Mouse (Mus musculus) naive thymus-derived CD4-positive, alpha-beta T cell, adult 2 months (primary cell): ENCODE results near the gene Car5a.

Experiments
- DNase-seq: peaks from one replicate; pipeline ENCODE4 v3.0.0-alpha.2; 2011; ENCODE audit warnings: low read depth

Car5a gene

DNA sequence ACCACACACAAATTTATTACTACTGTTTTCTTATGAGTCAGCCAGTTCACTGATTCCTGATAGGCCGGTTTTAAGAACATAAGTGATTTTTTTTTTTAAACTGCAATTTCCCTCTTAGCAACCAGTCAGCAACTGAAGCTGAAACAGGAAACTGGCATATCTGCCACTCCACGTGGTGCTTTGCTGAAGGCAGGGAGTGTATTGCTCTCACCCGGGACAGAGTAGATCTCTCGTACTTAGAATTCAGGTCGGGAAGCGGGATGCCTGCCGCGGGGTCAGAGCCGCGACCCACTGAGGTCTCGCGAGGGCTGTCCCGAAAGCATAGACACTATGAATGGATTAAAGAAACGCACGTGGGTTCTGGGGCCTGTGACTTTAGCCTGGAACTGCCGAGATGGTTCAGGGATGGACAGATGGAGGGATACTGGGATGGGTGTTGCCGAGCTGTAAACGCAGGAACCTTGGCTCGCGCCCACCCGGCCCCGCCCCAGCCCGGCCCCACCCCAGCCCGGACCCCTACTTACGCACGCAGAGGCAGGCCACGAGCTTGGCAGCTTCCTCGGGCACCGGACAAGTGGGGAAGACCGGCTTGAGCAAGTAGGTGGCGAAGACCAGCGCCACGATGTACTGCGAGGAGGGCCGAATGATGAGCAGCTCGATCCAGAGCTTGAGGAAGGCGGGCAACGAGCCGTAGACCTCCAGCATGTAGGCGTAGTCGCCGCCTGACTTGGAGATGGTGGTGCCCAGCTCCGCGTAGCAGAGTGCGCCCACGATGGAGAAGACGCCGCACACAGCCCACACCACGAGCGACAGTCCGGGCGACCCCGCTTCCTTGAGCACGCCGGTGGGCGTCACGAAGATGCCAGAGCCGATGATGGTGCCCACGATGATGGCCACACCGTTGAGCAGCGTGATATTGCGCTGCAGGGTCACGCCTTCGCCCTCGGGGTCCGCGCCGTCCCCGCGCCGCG, 37.9 kb downstream of the Car5a start:
- peak; percentile 73 for DNase-seq

- DNase-seq: no peak
Observed at GRCm38 (mm10) chr8:121905864-121906263, 38.8 kb downstream of the Car5a start.

DNA sequence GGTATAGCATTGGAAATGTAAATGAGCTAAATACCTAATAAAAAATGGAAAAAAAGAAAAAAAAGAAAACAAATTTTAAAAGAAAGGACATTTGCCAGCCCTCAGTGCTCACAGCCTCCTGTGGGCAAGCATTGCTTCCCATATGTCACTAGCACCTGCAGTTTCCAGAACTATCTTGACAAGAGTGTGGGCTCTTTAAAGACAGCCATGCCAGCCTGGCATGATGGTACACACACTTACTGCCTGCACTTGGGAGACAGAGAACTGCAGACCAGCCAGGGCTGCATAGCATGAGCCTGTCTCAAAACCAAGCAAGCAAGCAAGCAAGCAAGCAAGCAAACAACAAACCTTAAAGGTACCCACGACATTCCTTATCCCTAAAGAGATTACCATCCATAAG, 39.3 kb downstream of the Car5a start:
- DNase-seq: no peak

GRCm38 (mm10) chr8:121904999-121905398, 39.7 kb downstream of the Car5a start:
- DNase-seq: no peak

DNA sequence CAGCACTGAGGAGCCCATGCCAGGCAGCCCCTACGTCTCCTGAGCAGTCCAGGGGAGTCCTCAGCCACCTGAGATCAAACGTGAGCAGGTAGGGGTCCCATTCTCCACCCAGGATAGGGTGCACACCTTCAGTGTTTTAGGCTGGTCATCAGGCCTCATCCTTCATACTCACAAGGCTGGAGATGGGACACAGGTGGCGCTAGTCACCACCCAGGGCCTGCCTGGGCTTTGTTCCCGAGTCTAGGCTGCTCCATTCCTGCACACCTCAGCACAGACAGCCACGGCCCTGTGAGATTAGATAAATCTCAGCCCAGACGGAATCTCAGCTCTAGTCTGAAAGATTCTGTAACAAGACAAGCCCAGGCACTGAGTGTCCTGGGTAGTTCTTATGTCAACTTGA, 40.7 kb downstream of the Car5a start:
- DNase-seq: no peak

GRCm38 (mm10) chr8:121901498-121902236, 43.0 kb downstream of the Car5a start:
- no peak for DNase-seq

DNA sequence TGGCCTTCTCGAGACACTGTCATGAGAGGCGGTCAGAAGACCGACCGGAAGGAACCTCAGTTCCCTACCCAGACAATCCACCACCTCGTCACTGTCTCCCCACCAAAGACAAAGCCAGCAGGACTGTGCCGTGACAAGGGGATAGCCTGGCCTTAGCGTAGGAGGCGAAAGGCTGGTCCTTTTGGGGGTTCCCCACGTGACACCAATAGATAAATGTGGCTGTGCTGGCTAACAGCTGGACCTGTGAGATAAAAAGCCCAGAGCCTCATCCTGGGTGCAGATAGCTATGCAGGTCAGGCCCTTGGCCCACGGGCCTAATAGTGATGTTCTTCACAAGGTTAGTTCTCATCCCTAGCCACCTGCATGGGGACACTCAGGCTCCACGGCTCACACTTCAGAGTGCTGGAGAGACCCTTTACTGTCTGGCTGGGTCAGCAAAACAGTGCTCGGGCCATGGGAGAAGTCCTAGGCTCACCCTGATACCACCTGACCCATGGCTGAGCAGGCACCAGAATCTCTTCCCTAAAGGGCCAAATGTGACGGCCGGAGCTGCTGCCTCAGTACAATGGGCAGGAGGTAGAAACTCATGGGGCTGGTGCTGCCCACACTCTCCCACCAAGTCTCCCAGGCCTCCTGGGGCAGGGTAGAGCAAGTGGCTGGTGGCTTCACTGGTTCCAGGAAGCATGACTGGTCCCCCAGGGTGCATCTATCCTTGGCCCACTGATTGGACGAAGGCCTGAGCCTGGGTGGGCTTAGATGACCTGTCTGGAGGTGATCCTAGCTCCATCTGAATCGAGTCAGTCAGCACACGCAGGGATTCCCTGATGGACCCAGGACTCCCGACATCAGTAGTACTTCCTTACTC, 45.3 kb downstream of the Car5a start:
- no peak for DNase-seq

- DNase-seq: peak; percentile 40
Observed at GRCm38 (mm10) chr8:121898401-121898931, 46.2 kb downstream of the Car5a start.

DNA sequence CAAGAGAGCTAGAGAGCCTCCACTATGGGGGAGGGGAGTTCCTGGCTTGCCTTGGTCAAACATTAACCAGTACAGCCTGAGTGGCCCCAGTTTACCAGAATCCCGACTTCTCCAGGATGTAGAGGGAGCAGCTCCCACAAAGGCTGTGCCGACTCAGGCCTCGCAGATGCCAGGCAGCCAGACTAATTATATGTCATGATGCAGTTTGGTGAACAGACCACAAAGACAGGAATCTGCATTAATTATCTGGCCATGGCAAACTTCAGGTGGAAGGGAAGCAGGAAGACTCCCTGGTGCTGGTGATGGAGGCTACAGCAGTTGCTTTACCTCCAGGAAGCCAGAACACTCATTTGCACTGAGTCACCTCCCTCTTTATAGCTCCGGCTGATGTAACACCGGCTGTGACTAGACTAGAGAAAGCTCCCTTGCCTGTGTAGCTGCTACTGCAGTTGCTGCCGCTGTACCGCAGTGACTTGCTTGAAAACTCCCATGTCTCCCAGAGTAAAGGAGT, 46.8 kb downstream of the Car5a start:
- DNase-seq: no peak

- no peak for DNase-seq
Observed at GRCm38 (mm10) chr8:121897205-121897604, 47.5 kb downstream of the Car5a start.

DNA sequence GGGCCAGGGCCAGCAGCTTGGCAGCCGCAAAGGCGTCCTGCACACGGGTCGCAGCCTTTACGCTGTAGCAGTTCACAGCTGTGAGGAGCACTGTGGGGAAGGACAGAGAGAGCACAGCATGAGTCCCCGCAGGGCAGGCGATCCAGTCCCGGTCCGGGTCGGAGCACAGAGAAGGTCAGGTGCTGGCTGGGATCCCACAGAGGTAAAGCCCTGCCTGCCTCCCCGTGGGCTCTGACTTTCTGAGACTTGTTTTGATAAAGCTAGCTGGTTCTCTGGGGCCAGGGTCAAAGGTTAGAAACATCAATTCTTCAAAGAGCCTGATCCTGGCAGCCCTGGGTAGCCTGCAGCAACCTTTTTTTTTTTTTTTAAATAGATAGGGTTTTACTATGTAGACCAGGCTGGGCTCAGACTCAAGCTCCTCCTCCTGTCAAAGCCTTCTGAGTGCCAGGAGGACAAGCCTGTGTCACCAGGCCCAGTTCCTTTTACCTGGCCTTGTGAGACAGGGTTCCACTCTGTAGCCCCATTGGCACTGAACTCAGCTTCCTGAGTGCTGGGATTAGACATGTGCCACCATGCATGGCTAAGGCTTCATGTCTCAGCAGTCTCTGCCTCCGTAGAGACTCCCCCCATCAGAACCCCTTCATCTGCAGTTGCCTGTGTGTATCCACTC, 48.1 kb downstream of the Car5a start:
- DNase-seq: no peak

- no peak for DNase-seq
Observed at GRCm38 (mm10) chr8:121895910-121896309, 48.8 kb downstream of the Car5a start.

- no peak for DNase-seq
Observed at GRCm38 (mm10) chr8:121892875-121893274, 51.8 kb downstream of the Car5a start.

- DNase-seq: no peak
Observed at GRCm38 (mm10) chr8:121889810-121890785, 54.6 kb downstream of the Car5a start.

DNA sequence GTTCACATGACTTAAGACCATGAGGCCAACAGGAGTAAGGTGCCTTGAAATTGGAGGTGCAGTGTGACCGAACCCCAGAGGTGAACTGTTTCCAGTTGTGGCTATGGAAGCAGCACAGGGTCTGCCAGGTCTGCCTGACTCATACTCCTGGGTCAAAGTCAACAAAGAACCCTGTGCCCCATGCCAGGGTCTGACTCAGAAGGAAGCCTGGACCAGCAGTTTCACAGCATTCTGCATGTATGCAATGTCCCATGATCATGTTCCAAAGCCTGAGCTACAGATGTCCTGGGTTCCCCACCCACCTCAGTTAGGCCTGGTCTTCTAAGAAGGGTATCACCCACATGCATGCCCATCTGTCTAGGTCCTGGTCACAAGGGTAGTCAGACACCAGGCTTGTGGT, 55.4 kb downstream of the Car5a start:
- DNase-seq: no peak

DNA sequence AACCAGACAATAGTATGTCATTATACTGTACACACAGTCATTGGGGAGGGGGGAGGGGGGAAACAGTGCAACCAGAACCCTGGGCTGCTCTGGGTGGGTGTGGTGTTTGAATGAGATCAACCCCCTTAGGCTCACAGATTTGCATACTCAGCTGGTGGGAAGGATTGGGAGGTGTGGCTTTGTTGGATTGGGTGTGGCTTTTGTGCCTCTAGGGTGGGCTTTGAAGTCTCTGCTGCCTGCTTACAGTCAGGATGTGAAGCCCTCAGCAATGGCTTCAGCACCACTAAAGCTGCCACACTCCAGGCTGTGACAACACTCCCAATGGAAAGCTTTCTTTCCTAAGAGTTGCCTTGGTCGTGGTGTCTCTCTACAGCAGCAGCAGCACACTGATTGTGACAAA, 57.2 kb downstream of the Car5a start:
- DNase-seq: no peak

DNA sequence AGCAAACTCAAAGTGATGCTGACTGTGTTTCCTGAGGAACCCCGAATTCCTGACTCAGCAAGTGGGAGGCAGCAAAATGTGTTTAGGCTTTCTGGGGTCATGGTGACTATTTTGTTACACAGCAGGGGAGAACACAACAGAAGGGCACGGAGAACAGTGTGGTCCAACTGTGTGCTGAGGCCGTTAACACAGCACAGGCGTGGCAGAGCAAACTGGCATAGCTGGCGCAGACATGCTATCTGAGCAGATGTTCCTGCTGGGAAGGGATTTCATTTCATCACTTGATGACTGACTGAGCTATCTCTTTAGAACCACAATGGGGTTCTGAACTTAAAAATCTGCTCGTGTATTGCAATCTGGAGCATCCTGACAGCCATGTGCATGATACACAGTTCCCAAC, 59.3 kb downstream of the Car5a start:
- no peak for DNase-seq

DNA sequence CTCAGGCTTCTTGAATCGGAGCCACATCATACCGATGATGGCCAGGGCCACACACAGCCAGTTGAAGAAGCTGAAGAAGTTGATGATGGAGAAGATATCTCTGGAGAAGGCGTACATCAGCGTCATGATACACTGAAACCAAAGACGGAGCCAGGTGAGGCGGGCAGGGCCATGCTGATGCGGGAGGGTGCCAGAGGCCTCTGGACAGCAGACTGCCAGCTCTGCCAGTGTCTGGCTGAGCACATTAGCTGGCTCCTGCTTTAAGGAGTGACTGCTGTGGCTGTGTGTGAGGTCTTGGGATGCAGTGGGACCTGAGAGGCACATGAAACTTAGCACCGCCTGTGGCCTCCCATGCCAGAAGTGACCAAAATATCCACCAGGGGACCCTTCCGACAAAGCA, 59.7 kb downstream of the Car5a start:
- DNase-seq: no peak

GRCm38 (mm10) chr8:121884181-121884580, 60.5 kb downstream of the Car5a start:
- DNase-seq: no peak

- DNase-seq: no peak
Observed at GRCm38 (mm10) chr8:121881921-121882320, 62.8 kb downstream of the Car5a start.
